ENCODE assay signal across 8 mouse cellular contexts in genomic region chr11:72042631-72043030, GRCm38 (mm10). TPM values are rescaled to one million over a fixed set of nuclear protein-coding genes. Genes with fewer than 3 reads are reported as not detected.
A peak's percentile ranks its signal among the peaks of the same experiment; 100 is the strongest.
DNase-seq lines count a peak whose midpoint lies in the region; ATAC-seq and TF ChIP-seq lines count a peak whose summit lies in the region.

No protein-coding gene starts in this region.

- 2% methylated on average over 14 of the region's 14 CpGs for WGBS in heart, embryonic 13.5 days
- WGBS in heart, postnatal 0 days: under 1% methylated on average over 14 of the region's 14 CpGs
- WGBS in midbrain, embryonic 10.5 days: 2% methylated on average over 14 of the region's 14 CpGs

- peaks cover 13% of the 10 kb centered on the region for H3K27me3 ChIP-seq in heart, embryonic 13.5 days (replicated peaks)
- 0 out of 2 replicates have a peak, but pooled peaks cover 4% of the 10 kb centered on the region for H3K27me3 ChIP-seq in heart, postnatal 0 days (ENCODE audit: control insufficient read depth, insufficient read depth, low read length)
- peaks cover 10% of the 10 kb centered on the region; the same call in 1 of the 2 replicates for H3K27me3 ChIP-seq in midbrain, embryonic 10.5 days (ENCODE audit: low read depth, poor library complexity, severe bottlenecking)

- no peak for TF ChIP-seq EP300 in heart, postnatal 0 days (IDR thresholded peaks at IDR 0.05; ENCODE audit: low read depth)

- H3K4me3 ChIP-seq in heart, embryonic 13.5 days: peak overlapping the region; percentile 81
- H3K4me3 ChIP-seq in heart, postnatal 0 days (ENCODE audit: low read depth, low read length): peak overlapping the region; percentile 56
- H3K4me3 ChIP-seq in midbrain, embryonic 10.5 days: peak overlapping the region; percentile 80

- no peak for ATAC-seq in heart, embryonic 13.5 days (ENCODE audit: extremely low read depth, insufficient number of reproducible peaks, low FRiP score, low TSS enrichment)
- 0 out of 2 replicates have a peak, but pooled peaks have one; percentile 1 for ATAC-seq in heart, postnatal 0 days (ENCODE audit: insufficient read depth, low read depth)
- no peak for ATAC-seq in erythroid progenitor cell, adult 5-6 weeks (replicated peaks; ENCODE audit: low FRiP score, poor library complexity, severe bottlenecking)

- no peak for DNase-seq in heart, postnatal 4 days
- DNase-seq in NIH3T3 (ENCODE audit: low read depth): peak; percentile 55
- DNase-seq in heart, postnatal 0 days (ENCODE audit: low spot score): no peak
- DNase-seq in midbrain, embryonic 10.5 days (ENCODE audit: low spot score): no peak
- no peak for DNase-seq in left cerebral cortex, adult 9 months (ENCODE audit: low spot score in 2 of 2)
- no peak for DNase-seq in cerebellum, postnatal 36 days

- peaks cover 48% of the 10 kb centered on the region for H3K4me1 ChIP-seq in heart, embryonic 13.5 days
- peaks cover 23% of the 10 kb centered on the region for H3K4me1 ChIP-seq in heart, postnatal 0 days (ENCODE audit: control insufficient read depth, insufficient read depth)
- peaks cover 76% of the 10 kb centered on the region for H3K4me1 ChIP-seq in midbrain, embryonic 10.5 days

- peaks cover 38% of the 10 kb centered on the region for H3K36me3 ChIP-seq in heart, embryonic 13.5 days
- H3K36me3 ChIP-seq in heart, postnatal 0 days (replicated peaks; ENCODE audit: control insufficient read depth, insufficient read depth, low read length): peaks cover 22% of the 10 kb centered on the region; the same call in 1 of the 2 replicates
- peaks cover 40% of the 10 kb centered on the region for H3K36me3 ChIP-seq in midbrain, embryonic 10.5 days

- no peaks in the 10 kb centered on the region for H3K9me3 ChIP-seq in heart, embryonic 13.5 days
- H3K9me3 ChIP-seq in heart, postnatal 0 days (replicated peaks; ENCODE audit: control insufficient read depth, low read length): no peaks in the 10 kb centered on the region
- no peaks in the 10 kb centered on the region for H3K9me3 ChIP-seq in midbrain, embryonic 10.5 days (replicated peaks)

- peak overlapping the region; percentile 92 for H3K4me2 ChIP-seq in heart, embryonic 13.5 days
- H3K4me2 ChIP-seq in heart, postnatal 0 days (ENCODE audit: low read depth, low read length): peak overlapping the region; percentile 73

- peak overlapping the region; percentile 86 for H3K9ac ChIP-seq in heart, embryonic 13.5 days
- H3K9ac ChIP-seq in heart, postnatal 0 days (replicated peaks; ENCODE audit: low read depth, low read length): peak overlapping the region; percentile 58; the same call in 1 of the 2 replicates

- no peak overlapping the region for H3K27ac ChIP-seq in heart, embryonic 13.5 days (replicated peaks)
- no peak overlapping the region for H3K27ac ChIP-seq in heart, postnatal 0 days (ENCODE audit: low read depth)
- peak overlapping the region; percentile 97 for H3K27ac ChIP-seq in midbrain, embryonic 10.5 days (replicated peaks)

- TF ChIP-seq CTCF in heart, postnatal 0 days (IDR thresholded peaks at IDR 0.05; ENCODE audit: low read depth): no peak

RNA-seq across cellular contexts. Expression of gene Pimreg, which starts 0.8 kb away (rescaled TPM):
- 84.8 and 87.5 TPM in 2 replicates for polyA plus RNA-seq in heart, embryonic 13.5 days (2015; fragmentation: Nextera tagmentation; extraction: Ambion mirVana)
- total RNA-seq in heart, postnatal 4 days (2021): 10 to 100 TPM; 30.5 to 38.3 TPM
- total RNA-seq in heart, postnatal 0 days (2014; rRNA removed; ENCODE audit: low replicate concordance): 30.2 and 40.7 TPM in 2 replicates
- 24.6 and 25.8 TPM in 2 replicates for polyA plus RNA-seq in heart, postnatal 0 days (2015; fragmentation: Nextera tagmentation; extraction: Ambion mirVana)
- polyA plus RNA-seq in midbrain, embryonic 10.5 days (2016; fragmentation: Nextera tagmentation; extraction: Ambion mirVana): 251 and 280 TPM in 2 replicates
- total RNA-seq in erythroid progenitor cell, adult 5-6 weeks (2015; ENCODE audit: low replicate concordance): 4.7 and 8.0 TPM in 2 replicates
- total RNA-seq in erythroid progenitor cell, adult 5-6 weeks (2017; ENCODE audit: low replicate concordance): 2.6 TPM in 1 of 2 replicates, not detected in the other

RNA-seq across cellular contexts. Expression of gene Aipl1, which starts 5.3 kb away (rescaled TPM):
- polyA plus RNA-seq in heart, embryonic 13.5 days (2015; fragmentation: Nextera tagmentation; extraction: Ambion mirVana): 0.57 and 0.98 TPM in 2 replicates
- under 1 TPM in 1 of 2 experiments, not detected in 1; 0.29 TPM for total RNA-seq in heart, postnatal 4 days (2021)
- not detected in 2 replicates for total RNA-seq in heart, postnatal 0 days (2014; rRNA removed; ENCODE audit: low replicate concordance)
- polyA plus RNA-seq in heart, postnatal 0 days (2015; fragmentation: Nextera tagmentation; extraction: Ambion mirVana): 0.11 and 0.31 TPM in 2 replicates
- 0.67 and 0.97 TPM in 2 replicates for polyA plus RNA-seq in midbrain, embryonic 10.5 days (2016; fragmentation: Nextera tagmentation; extraction: Ambion mirVana)
- total RNA-seq in erythroid progenitor cell, adult 5-6 weeks (2015; ENCODE audit: low replicate concordance): not detected in 2 replicates
- total RNA-seq in erythroid progenitor cell, adult 5-6 weeks (2017; ENCODE audit: low replicate concordance): not detected in 2 replicates
